16 mouse cellular contexts compared by ENCODE assay signal in the genomic region with DNA sequence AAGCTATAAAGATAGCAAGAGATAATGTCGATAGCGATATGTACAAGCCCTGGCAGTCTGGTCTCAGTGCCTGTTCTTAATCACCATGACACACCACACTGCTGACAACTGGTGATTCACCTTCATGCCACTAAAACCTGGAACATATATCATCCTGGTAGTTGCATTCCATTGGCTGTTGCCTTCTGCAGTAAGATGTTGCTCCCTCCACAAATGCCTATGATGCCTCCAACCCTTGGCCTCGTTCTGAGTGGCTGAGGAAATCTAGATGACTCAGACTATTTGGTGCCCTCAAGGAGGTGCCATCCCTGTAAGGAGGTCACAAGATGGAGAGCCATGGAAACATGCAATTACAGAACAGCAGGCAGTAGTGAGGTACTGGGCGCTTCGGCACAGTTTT. TPM values are rescaled to one million over a fixed set of nuclear protein-coding genes. Genes with fewer than 3 reads are reported as not detected.
A peak's percentile ranks its signal among the peaks of the same experiment; 100 is the strongest.
DNase-seq lines count a peak whose midpoint lies in the region.
"Had no signal": no experiment of that assay in that cellular context is flagged by ENCODE, and none has a peak within 500 bp of the region (broad histone marks: within the 10 kb centered on the region; RNA-seq: fewer than 3 reads in every experiment).

No protein-coding gene starts in this region.

- peak; percentile 23 to 55 for DNase-seq in adrenal gland, adult (ENCODE audit: inconsistent age in 2 of 2, low spot score in 1 of 2)
- no peak for DNase-seq in adrenal gland, adult 18-20 months (ENCODE audit: low spot score in 2 of 2)
- DNase-seq in adrenal gland, postnatal 36 days, result peak; percentile 4 to 8
- no peak for DNase-seq in adrenal gland, postnatal 4 days (ENCODE audit: low spot score in 2 of 2)
- DNase-seq in MN1 (ENCODE audit: low spot score), result peak; percentile 74
- peak; percentile 19 for DNase-seq in brain, adult 2 months (ENCODE audit: low read depth, low spot score)
- no peak for DNase-seq in left cerebral cortex, adult 18-20 months (ENCODE audit: low spot score in 2 of 2)
- DNase-seq in thymus, postnatal 4 days, result no peak
- DNase-seq: cerebellum, adult 18-20 months; cerebellum, adult 9-10 months; cerebellum, postnatal 14 days; gastrocnemius, postnatal 10 days; gastrocnemius, postnatal 36 days; heart, adult 2 months; heart, postnatal 14 days; kidney, adult 2 months had no signal

RNA-seq across cellular contexts. Expression of a gene that starts 22.4 kb away (rescaled TPM):
- total RNA-seq in adrenal gland, adult 18-20 months (2021), result 10 to 100 TPM; 37.2 to 44.1 TPM
- 10 to 100 TPM; 40.1 to 46.7 TPM for total RNA-seq in adrenal gland, postnatal 36 days (2021)
- 10 to 100 TPM; 48.9 to 52.5 TPM for total RNA-seq in adrenal gland, postnatal 4 days (2021)
- 10 to 100 TPM; 51.7 to 55.0 TPM for total RNA-seq in left cerebral cortex, adult 18-20 months (2021)

Comparison
In these comparisons a context has a peak if more than half of its experiments do, and no peak if none do; other contexts are left out.
1. DNase-seq: peak in adrenal gland, adult (2 of 2), adrenal gland, postnatal 36 days (2 of 2), MN1 (single experiment) and brain, adult 2 months (single experiment); none in adrenal gland, adult 18-20 months (0 of 2), adrenal gland, postnatal 4 days (0 of 2), left cerebral cortex, adult 18-20 months (0 of 2) and thymus, postnatal 4 days (single experiment).